Mouse (Mus musculus): ENCODE results near the gene Tnfrsf21. TPM values are rescaled to one million over a fixed set of nuclear protein-coding genes. Genes with fewer than 3 reads are reported as not detected.
A peak's percentile ranks its signal among the peaks of the same experiment; 100 is the strongest.

Tnfrsf21 gene
- polyA plus RNA-seq, 1 experiment from 2014 or later = 11.4 TPM

GRCm38 (mm10) chr17:43032489-43033036 is 16.2 kb downstream of the Tnfrsf21 start:
- no peak for ATAC-seq (replicated peaks; ENCODE audit: extremely low read depth, insufficient read depth, low FRiP score)
- Histone ChIP-seq H3K4me3 (ENCODE audit: low read length) (no peak overlapping the region), H3K9me3 (replicated peaks; ENCODE audit: control insufficient read depth, low read length) (no peaks in the 10 kb centered on the region), H3K27me3 (ENCODE audit: control insufficient read depth, insufficient read depth, low read length) (no peaks in the 10 kb centered on the region), H3K4me2 (ENCODE audit: low read depth, low read length) (no peak overlapping the region), H3K4me1 (ENCODE audit: control insufficient read depth, insufficient read depth, low read length) (no peaks in the 10 kb centered on the region), H3K9ac (ENCODE audit: low read length) (no peak overlapping the region), H3K36me3 (ENCODE audit: control insufficient read depth, insufficient read depth) (no peaks in the 10 kb centered on the region; the same call in 1 of the 2 replicates), H3K27ac (ENCODE audit: low read length) (no peak overlapping the region)
- WGBS = 62% methylated on average over 8 of the region's 8 CpGs

GRCm38 (mm10) chr17:43035386-43035785 is 19.0 kb downstream of the Tnfrsf21 start:
- H3K4me2 ChIP-seq (ENCODE audit: low read depth, low read length) = no peak overlapping the region
- H3K4me3 ChIP-seq (ENCODE audit: low read length) = no peak overlapping the region
- H3K27me3 ChIP-seq (ENCODE audit: control insufficient read depth, insufficient read depth, low read length) = no peaks in the 10 kb centered on the region
- H3K4me1 ChIP-seq (ENCODE audit: control insufficient read depth, insufficient read depth, low read length) = no peaks in the 10 kb centered on the region
- H3K27ac ChIP-seq (ENCODE audit: low read length) = no peak overlapping the region
- H3K9me3 ChIP-seq (replicated peaks; ENCODE audit: control insufficient read depth, low read length) = no peaks in the 10 kb centered on the region
- peaks cover 7% of the 10 kb centered on the region for H3K36me3 ChIP-seq (ENCODE audit: control insufficient read depth, insufficient read depth)
- no peak overlapping the region for H3K9ac ChIP-seq (ENCODE audit: low read length)
- ATAC-seq (replicated peaks; ENCODE audit: extremely low read depth, insufficient read depth, low FRiP score) = no peak
- 75% methylated on average over 2 of the region's 2 CpGs for WGBS

DNA sequence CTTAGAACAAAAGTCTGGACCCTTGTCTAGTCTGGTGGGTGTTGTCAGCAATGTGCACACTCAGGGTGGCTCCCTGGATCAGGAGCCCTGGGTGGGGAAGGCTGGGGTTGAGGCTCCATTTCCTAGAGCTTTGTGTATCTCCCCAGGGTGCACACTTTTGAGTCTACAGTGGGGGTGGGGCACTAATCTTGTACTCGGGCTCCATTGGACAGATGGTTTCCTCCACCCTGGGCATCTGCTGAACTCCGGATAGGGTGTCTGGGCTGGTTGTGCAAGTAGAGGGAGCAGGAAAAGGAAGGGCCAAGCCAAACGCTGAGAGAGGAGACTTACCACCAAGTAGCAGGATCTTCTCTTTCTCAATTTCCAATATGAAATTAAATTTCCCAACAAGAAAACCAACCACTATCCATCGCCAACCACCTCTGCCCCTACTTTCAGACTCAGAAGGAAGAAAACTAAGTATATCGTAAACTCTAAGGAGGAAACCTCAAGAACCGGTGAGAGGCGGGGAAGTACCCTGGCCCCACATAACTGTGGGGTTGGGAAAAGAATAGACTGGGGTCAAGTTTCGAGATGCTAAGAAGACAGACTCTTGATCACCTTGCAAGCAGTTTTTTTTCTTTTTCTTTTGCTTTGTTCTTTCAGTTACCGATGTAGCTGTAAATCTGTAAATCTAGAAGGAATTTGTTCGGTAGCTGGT is 19.9 kb downstream of the Tnfrsf21 start:
- H3K4me1 ChIP-seq (ENCODE audit: control insufficient read depth, insufficient read depth, low read length) = no peaks in the 10 kb centered on the region
- H3K4me2 ChIP-seq (ENCODE audit: low read depth, low read length) = no peak overlapping the region
- no peak for ATAC-seq (replicated peaks; ENCODE audit: extremely low read depth, insufficient read depth, low FRiP score)
- H3K9me3 ChIP-seq (replicated peaks; ENCODE audit: control insufficient read depth, low read length) = no peaks in the 10 kb centered on the region
- peaks cover 10% of the 10 kb centered on the region for H3K36me3 ChIP-seq (ENCODE audit: control insufficient read depth, insufficient read depth)
- H3K4me3 ChIP-seq (ENCODE audit: low read length) = no peak overlapping the region
- H3K27ac ChIP-seq (ENCODE audit: low read length) = no peak overlapping the region
- no peak overlapping the region for H3K9ac ChIP-seq (ENCODE audit: low read length)
- H3K27me3 ChIP-seq (ENCODE audit: control insufficient read depth, insufficient read depth, low read length) = no peaks in the 10 kb centered on the region
- 80% methylated on average over 10 of the region's 10 CpGs for WGBS

DNA sequence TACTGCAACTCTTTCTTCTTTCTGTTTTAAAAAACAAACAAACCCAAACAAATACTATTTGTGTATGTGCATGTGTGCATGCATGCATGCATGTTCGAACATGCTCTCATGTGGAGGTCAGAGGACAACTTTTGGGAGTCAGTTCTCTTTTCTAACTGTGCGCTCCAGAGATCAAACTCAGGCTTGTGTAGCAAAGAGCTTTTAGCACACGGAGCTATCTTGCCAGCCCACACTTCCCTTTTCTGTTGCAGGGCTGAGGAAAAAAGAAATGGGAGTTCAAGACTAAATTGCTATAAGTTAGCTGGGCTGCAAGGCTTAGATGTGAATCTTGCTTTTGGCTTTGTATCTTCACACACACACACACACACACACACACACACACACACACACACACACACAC is 24.2 kb downstream of the Tnfrsf21 start:
- Histone ChIP-seq H3K27me3 (ENCODE audit: control insufficient read depth, insufficient read depth, low read length) (no peaks in the 10 kb centered on the region), H3K9me3 (replicated peaks; ENCODE audit: control insufficient read depth, low read length) (no peaks in the 10 kb centered on the region), H3K4me1 (ENCODE audit: control insufficient read depth, insufficient read depth, low read length) (no peaks in the 10 kb centered on the region), H3K4me3 (ENCODE audit: low read length) (no peak overlapping the region), H3K27ac (ENCODE audit: low read length) (no peak overlapping the region), H3K36me3 (ENCODE audit: control insufficient read depth, insufficient read depth) (peaks cover 12% of the 10 kb centered on the region), H3K4me2 (ENCODE audit: low read depth, low read length) (no peak overlapping the region), H3K9ac (ENCODE audit: low read length) (no peak overlapping the region)
- no peak for ATAC-seq (replicated peaks; ENCODE audit: extremely low read depth, insufficient read depth, low FRiP score)
- 85% methylated on average over 3 of the region's 3 CpGs for WGBS

- H3K27me3 ChIP-seq (ENCODE audit: control insufficient read depth, insufficient read depth, low read length) = no peaks in the 10 kb centered on the region
- 89% methylated on average over 2 of the region's 2 CpGs for WGBS
- H3K36me3 ChIP-seq (ENCODE audit: control insufficient read depth, insufficient read depth) = no peaks in the 10 kb centered on the region
- H3K9me3 ChIP-seq (replicated peaks; ENCODE audit: control insufficient read depth, low read length) = no peaks in the 10 kb centered on the region
- H3K27ac ChIP-seq (ENCODE audit: low read length) = no peak overlapping the region
- ATAC-seq (replicated peaks; ENCODE audit: extremely low read depth, insufficient read depth, low FRiP score) = no peak
- H3K9ac ChIP-seq (ENCODE audit: low read length) = no peak overlapping the region
- H3K4me1 ChIP-seq (ENCODE audit: control insufficient read depth, insufficient read depth, low read length) = no peaks in the 10 kb centered on the region
- H3K4me3 ChIP-seq (ENCODE audit: low read length) = no peak overlapping the region
- H3K4me2 ChIP-seq (ENCODE audit: low read depth, low read length) = no peak overlapping the region
Measured at GRCm38 (mm10) chr17:43050619-43051018, 34.3 kb downstream of the Tnfrsf21 start.

- Histone ChIP-seq H3K36me3 (ENCODE audit: control insufficient read depth, insufficient read depth) (no peaks in the 10 kb centered on the region), H3K4me1 (ENCODE audit: control insufficient read depth, insufficient read depth, low read length) (no peaks in the 10 kb centered on the region), H3K4me3 (ENCODE audit: low read length) (no peak overlapping the region), H3K9me3 (replicated peaks; ENCODE audit: control insufficient read depth, low read length) (no peaks in the 10 kb centered on the region), H3K9ac (ENCODE audit: low read length) (no peak overlapping the region), H3K4me2 (ENCODE audit: low read depth, low read length) (no peak overlapping the region), H3K27ac (ENCODE audit: low read length) (no peak overlapping the region), H3K27me3 (ENCODE audit: control insufficient read depth, insufficient read depth, low read length) (no peaks in the 10 kb centered on the region)
- ATAC-seq (replicated peaks; ENCODE audit: extremely low read depth, insufficient read depth, low FRiP score) = no peak
- WGBS = 100% methylated on average over 1 of the region's 1 CpGs
Measured at GRCm38 (mm10) chr17:43052791-43053190, 36.4 kb downstream of the Tnfrsf21 start.

- Histone ChIP-seq H3K4me2 (ENCODE audit: low read depth, low read length) (no peak overlapping the region), H3K4me3 (ENCODE audit: low read length) (no peak overlapping the region), H3K4me1 (ENCODE audit: control insufficient read depth, insufficient read depth, low read length) (peaks cover 6% of the 10 kb centered on the region; the same call in 1 of the 2 replicates), H3K9ac (ENCODE audit: low read length) (no peak overlapping the region), H3K9me3 (replicated peaks; ENCODE audit: control insufficient read depth, low read length) (no peaks in the 10 kb centered on the region), H3K27ac (ENCODE audit: low read length) (no peak overlapping the region), H3K36me3 (ENCODE audit: control insufficient read depth, insufficient read depth) (no peaks in the 10 kb centered on the region), H3K27me3 (ENCODE audit: control insufficient read depth, insufficient read depth, low read length) (no peaks in the 10 kb centered on the region)
- no peak for ATAC-seq (replicated peaks; ENCODE audit: extremely low read depth, insufficient read depth, low FRiP score)
- 90% methylated on average over 10 of the region's 10 CpGs for WGBS
Measured at GRCm38 (mm10) chr17:43053943-43054342, 37.6 kb downstream of the Tnfrsf21 start.

- no peaks in the 10 kb centered on the region for H3K36me3 ChIP-seq (ENCODE audit: control insufficient read depth, insufficient read depth)
- H3K9ac ChIP-seq (ENCODE audit: low read length) = no peak overlapping the region
- H3K4me2 ChIP-seq (ENCODE audit: low read depth, low read length) = no peak overlapping the region
- no peak overlapping the region for H3K4me3 ChIP-seq (ENCODE audit: low read length)
- H3K9me3 ChIP-seq (replicated peaks; ENCODE audit: control insufficient read depth, low read length) = no peaks in the 10 kb centered on the region
- H3K4me1 ChIP-seq (ENCODE audit: control insufficient read depth, insufficient read depth, low read length) = peaks cover 6% of the 10 kb centered on the region; the same call in 1 of the 2 replicates
- H3K27me3 ChIP-seq (ENCODE audit: control insufficient read depth, insufficient read depth, low read length) = no peaks in the 10 kb centered on the region
- H3K27ac ChIP-seq (ENCODE audit: low read length) = no peak overlapping the region
- WGBS = 36% methylated on average over 11 of the region's 11 CpGs
- ATAC-seq (replicated peaks; ENCODE audit: extremely low read depth, insufficient read depth, low FRiP score) = peak; percentile 4; the same call in 1 of the 2 replicates
Measured at GRCm38 (mm10) chr17:43058277-43059025, 42.1 kb downstream of the Tnfrsf21 start.

DNA sequence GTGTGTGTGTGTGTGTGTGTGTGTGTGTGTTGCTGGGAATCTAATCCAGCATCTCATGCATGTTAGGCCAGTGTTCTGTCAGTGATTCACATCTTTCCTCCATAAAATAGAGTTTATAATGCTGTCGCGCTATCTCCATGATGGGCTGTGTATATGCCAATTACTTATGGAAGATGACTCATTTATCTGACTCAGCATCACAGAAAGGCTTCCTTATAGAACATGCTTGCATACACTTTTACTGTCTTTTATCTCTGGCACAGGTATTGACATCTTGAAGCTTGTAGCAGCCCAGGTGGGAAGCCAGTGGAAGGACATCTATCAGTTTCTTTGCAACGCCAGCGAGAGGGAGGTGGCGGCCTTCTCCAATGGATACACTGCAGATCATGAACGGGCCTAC is 48.4 kb downstream of the Tnfrsf21 start:
- Histone ChIP-seq H3K9ac (ENCODE audit: low read length) (no peak overlapping the region), H3K4me3 (ENCODE audit: low read length) (no peak overlapping the region), H3K27ac (ENCODE audit: low read length) (no peak overlapping the region), H3K9me3 (replicated peaks; ENCODE audit: control insufficient read depth, low read length) (no peaks in the 10 kb centered on the region), H3K36me3 (ENCODE audit: control insufficient read depth, insufficient read depth) (no peaks in the 10 kb centered on the region), H3K27me3 (ENCODE audit: control insufficient read depth, insufficient read depth, low read length) (no peaks in the 10 kb centered on the region), H3K4me2 (ENCODE audit: low read depth, low read length) (no peak overlapping the region), H3K4me1 (ENCODE audit: control insufficient read depth, insufficient read depth, low read length) (no peaks in the 10 kb centered on the region)
- 92% methylated on average over 6 of the region's 6 CpGs for WGBS
- ATAC-seq (replicated peaks; ENCODE audit: extremely low read depth, insufficient read depth, low FRiP score) = no peak

All from heart, embryonic 16.5 days (tissue).